Mouse (Mus musculus) CH12.LX (cell line): ENCODE measurements around the gene Cxxc4.

Experiments used
- CTCF ChIP-seq, 2 experiments: IDR thresholded peaks in 1 of 2; conservative IDR thresholded peaks in 1 of 2; 2 replicates each; pipeline ENCODE4 v1.5.1; 2011 to 2012; ENCODE audit warnings: low read depth in 2 of 2, low read length in 2 of 2, improper control_type of control experiment in 1 of 2, inconsistent platforms in 1 of 2, mild to moderate bottlenecking in 1 of 2, moderate library complexity in 1 of 2
- EP300 ChIP-seq: IDR thresholded peaks from 2 replicates; pipeline ENCODE4 v1.6.1; 2011; ENCODE audit warnings: low read length, improper control_type of control experiment
- HCFC1 ChIP-seq: IDR thresholded peaks from 2 replicates; pipeline ENCODE4 v1.6.1; 2012; ENCODE audit warnings: low read depth, mild to moderate bottlenecking, inconsistent platforms, low read length, improper control_type of control experiment
- IRF4 ChIP-seq: IDR thresholded peaks from 2 replicates; pipeline ENCODE4 v1.6.1; 2014; ENCODE audit warnings: low read depth, mild to moderate bottlenecking, inconsistent platforms, low read length, improper control_type of control experiment
- PAX5 ChIP-seq: IDR thresholded peaks from 2 replicates; pipeline ENCODE4 v1.6.1; 2012; ENCODE audit warnings: low read length, inconsistent platforms, mixed read lengths
- POLR2A ChIP-seq: IDR thresholded peaks from 2 replicates; pipeline ENCODE4 v1.6.1; 2011; ENCODE audit warnings: low read depth, mild to moderate bottlenecking, improper control_type of control experiment, low read length

DNA sequence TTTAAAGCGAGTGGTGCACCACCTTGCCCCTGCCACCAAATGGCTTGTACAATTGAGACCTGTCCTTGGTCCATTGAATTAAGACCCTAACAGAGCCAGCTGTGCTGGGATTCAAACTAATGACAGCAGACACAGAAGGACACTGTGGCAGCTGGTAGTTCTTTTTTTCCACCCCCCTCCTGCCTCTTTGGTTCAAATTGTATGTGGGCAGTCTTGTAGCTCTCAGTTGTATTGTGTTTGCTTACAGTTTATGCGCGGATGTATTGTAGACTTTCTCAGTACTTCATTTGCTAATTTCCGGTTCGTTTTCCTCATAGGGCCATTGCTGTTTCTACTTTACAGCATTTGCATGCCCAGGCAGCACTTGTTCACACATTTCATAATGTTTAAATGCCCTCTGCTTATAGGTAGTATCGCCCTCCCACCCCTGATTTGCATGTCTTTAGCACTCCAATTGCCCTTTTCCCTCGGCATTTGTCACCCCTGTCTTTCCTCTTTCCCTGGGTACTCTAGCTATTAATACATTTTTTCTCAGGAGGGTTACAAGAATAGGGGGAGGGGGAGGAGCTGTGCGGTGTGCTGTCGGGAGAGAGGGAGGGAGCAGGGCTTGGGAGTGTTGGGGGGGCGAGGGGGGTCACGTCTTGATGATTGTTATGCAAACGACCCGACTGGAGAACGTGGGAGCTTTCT, 2.5 kb downstream of the Cxxc4 start:
- no peak for TF ChIP-seq IRF4
- no peak for TF ChIP-seq EP300
- TF ChIP-seq CTCF (conservative IDR thresholded peaks at IDR 0.05 in 1 of 2, IDR thresholded peaks at IDR 0.05 in 1 of 2; ENCODE audit: low read depth in 2 of 2, low read length in 2 of 2) = no peak
- TF ChIP-seq PAX5 = no peak
- no peak for TF ChIP-seq HCFC1
- TF ChIP-seq POLR2A = no peak
